Mouse (Mus musculus) neural tube, embryonic 14.5 days (tissue): ENCODE measurements around the gene Fam173a. TPM values are rescaled to one million over a fixed set of nuclear protein-coding genes. Genes with fewer than 3 reads are reported as not detected.

Source experiments
- ATAC-seq: fragments of 200-750 bp; cut with Nextera tagmentation; 2 replicates; pipeline ENCODE4 v1.8.0; 2017; ENCODE audit warnings: low read depth, mild to moderate bottlenecking, moderate TSS enrichment, moderate library complexity
- H3K27ac ChIP-seq: fragments of 300-500 bp; sonication (generic); 2 replicates; pipeline ENCODE4 v1.5.1; 2014; ENCODE audit warnings: low read depth, mild to moderate bottlenecking, control low read depth, low read length, moderate library complexity, mixed read lengths
- H3K27me3 ChIP-seq: fragments of 300-500 bp; sonication (generic); 2 replicates; pipeline ENCODE4 v1.6.1; 2014; ENCODE audit warnings: low read length; ENCODE audit not compliant: control insufficient read depth, insufficient read depth
- H3K36me3 ChIP-seq: fragments of 300-500 bp; sonication (generic); 2 replicates; pipeline ENCODE4 v1.6.1; 2014; ENCODE audit warnings: low read length, mixed read lengths; ENCODE audit not compliant: control insufficient read depth, insufficient read depth
- H3K4me1 ChIP-seq: fragments of 300-500 bp; sonication (generic); 2 replicates; pipeline ENCODE4 v1.6.1; 2014; ENCODE audit warnings: low read length; ENCODE audit not compliant: control insufficient read depth, insufficient read depth
- H3K4me2 ChIP-seq: fragments of 300-500 bp; sonication (generic); 2 replicates; pipeline ENCODE4 v1.6.1; 2014; ENCODE audit warnings: mild to moderate bottlenecking, low read depth, low read length, control low read depth
- H3K4me3 ChIP-seq: fragments of 300-500 bp; sonication (generic); 2 replicates; pipeline ENCODE4 v1.5.1; 2014; ENCODE audit warnings: low read depth, low read length, control low read depth, mixed read lengths
- H3K9ac ChIP-seq: fragments of 300-500 bp; sonication (generic); replicated peaks from 2 replicates; pipeline ENCODE4 v1.6.1; 2014; ENCODE audit warnings: low read depth, mild to moderate bottlenecking, control low read depth, low read length, mixed read lengths
- H3K9me3 ChIP-seq: fragments of 300-500 bp; sonication (generic); 2 replicates; pipeline ENCODE4 v1.6.1; 2016; ENCODE audit warnings: low read length; ENCODE audit not compliant: control insufficient read depth
- WGBS: fragments of 180-500 bp; shearing (Covaris S2); extraction: QIAGEN DNeasy Blood & Tissue Kit; methylation state at CpG from one replicate; pipeline ENCODE4 v1.1.7; 2014; 5-methylcytosine and 5-hydroxymethylcytosine counted together
- polyA plus RNA-seq: library from polyadenylated mRNA; unstranded; fragments of >200 nt; fragmentation: Nextera tagmentation; extraction: Ambion mirVana; gene quantifications from 2 replicates; pipeline ENCODE4 v1.2.1, GENCODE M21; 2014

Gene Fam173a
- polyA plus RNA-seq, 1 experiment from 2014 or later: 88.4 TPM

DNA sequence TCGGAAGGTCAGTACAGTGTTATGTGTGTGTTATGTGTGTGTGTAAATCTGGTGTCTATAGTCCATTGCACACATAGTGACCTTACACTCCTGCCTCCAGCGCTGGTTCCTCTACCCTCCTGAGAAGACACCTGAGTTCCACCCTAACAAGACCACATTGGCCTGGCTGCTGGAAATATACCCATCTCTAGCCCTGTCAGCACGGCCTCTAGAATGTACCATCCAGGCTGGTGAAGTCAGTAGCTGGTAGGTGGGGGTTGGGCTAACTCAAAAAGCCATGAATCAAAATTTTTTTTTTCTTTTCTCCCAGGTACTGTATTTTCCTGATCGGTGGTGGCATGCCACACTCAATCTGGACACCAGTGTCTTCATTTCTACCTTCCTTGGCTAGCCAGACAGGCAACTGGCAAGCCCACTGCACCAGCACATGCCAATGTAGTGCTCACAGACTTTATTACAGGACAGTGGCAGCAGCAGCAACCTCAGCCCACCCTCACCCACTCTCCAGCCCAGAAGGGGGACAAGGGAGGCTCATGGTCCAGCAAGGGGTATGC is 37.6 kb upstream of the Fam173a start:
- no peak overlapping the region for H3K9ac ChIP-seq
- WGBS: 91% methylated on average over 4 of the region's 4 CpGs
- no peak for ATAC-seq
- H3K27ac ChIP-seq: no peak overlapping the region
- H3K9me3 ChIP-seq: no peaks in the 10 kb centered on the region
- peaks cover 59% of the 10 kb centered on the region for H3K4me1 ChIP-seq
- H3K36me3 ChIP-seq: peaks cover 20% of the 10 kb centered on the region
- H3K4me2 ChIP-seq: peak overlapping the region; percentile 96
- H3K4me3 ChIP-seq: peak overlapping the region; percentile 59; the same call in 1 of the 2 replicates
- H3K27me3 ChIP-seq: no peaks in the 10 kb centered on the region

DNA sequence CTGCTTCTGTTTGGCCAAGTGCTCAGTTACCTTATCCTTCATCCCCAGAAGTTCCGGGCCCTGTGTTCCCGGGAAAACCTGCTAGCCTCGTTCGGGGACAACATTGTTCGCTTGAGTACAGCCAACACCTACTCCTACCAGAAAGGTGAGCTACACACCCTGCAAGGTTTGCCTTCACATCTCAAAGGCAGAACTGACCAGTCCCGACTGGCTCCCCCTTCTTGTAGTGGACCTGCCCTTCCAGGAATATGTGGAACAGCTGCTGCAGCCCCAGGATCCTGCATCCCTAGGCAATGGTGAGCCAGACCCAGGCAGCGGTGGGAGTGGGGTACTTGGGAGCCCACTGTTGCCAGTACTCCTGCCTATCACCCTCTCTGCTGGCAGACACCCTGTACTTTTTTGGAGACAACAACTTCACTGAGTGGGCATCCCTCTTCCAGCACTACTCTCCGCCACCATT is 36.9 kb upstream of the Fam173a start:
- peaks cover 20% of the 10 kb centered on the region for H3K36me3 ChIP-seq
- ATAC-seq: no peak
- H3K27ac ChIP-seq: peak overlapping the region; percentile 86
- H3K4me3 ChIP-seq: peak overlapping the region; percentile 59
- peaks cover 58% of the 10 kb centered on the region for H3K4me1 ChIP-seq
- H3K9ac ChIP-seq: peak overlapping the region; percentile 74
- H3K4me2 ChIP-seq: peak overlapping the region; percentile 96
- H3K27me3 ChIP-seq: no peaks in the 10 kb centered on the region
- H3K9me3 ChIP-seq: no peaks in the 10 kb centered on the region
- WGBS: 42% methylated on average over 8 of the region's 8 CpGs

DNA sequence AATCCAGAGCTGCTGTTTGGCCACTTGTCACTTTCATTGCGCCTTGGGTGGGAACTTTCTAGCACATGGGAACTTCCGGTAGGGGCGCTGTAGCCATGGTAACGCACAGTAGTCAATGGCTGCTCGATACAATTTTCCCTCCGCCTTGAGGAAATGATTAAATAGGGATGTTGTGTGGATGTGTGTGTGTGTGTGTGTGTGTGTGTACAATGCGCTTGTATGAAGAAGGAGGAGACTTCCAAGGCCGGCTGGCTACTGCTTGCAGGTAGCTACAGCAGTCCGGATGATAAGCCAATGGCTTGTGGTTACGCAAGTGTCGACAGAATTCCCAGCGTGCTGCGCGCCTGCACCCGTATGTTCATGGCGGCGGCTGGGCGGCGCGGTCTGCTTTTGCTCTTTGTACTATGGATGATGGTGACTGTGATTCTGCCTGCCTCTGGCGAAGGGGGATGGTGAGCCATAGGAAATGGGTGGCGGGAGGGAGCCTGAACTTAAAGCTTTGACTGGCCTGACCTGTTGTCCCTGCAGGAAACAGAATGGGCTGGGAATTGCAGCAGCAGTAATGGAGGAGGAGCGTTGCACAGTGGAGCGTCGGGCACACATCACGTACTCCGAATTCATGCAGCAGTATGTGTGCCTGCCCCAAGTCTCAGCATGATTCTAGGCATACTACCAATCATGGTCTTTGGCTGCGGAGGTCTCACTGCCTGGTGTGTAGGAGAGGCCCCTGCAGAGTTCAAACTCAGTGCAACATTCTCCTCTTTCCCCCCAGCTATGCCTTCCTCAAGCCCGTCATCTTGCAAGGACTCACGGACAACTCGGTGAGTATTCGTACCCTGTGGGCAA is 36.2 kb upstream of the Fam173a start, which contains the start of gene Jmjd8:
Gene Jmjd8, plus strand, starts transcription at position 156 of the 846 bp plus-strand sequence.
- peak; percentile 48; the same call in 1 of the 2 replicates for ATAC-seq
- H3K4me2 ChIP-seq: peak within 1 kb of the TSS; percentile 96
- 3% methylated on average over 32 of the region's 32 CpGs for WGBS
- no peaks in the 10 kb centered on the region for H3K9me3 ChIP-seq
- H3K27ac ChIP-seq: peak within 1 kb of the TSS; percentile 86
- peak within 1 kb of the TSS; percentile 59 for H3K4me3 ChIP-seq
- H3K27me3 ChIP-seq: no peaks in the 10 kb centered on the region
- peaks cover 20% of the 10 kb centered on the region for H3K36me3 ChIP-seq
- peaks cover 58% of the 10 kb centered on the region for H3K4me1 ChIP-seq
- H3K9ac ChIP-seq: peak within 1 kb of the TSS; percentile 74

DNA sequence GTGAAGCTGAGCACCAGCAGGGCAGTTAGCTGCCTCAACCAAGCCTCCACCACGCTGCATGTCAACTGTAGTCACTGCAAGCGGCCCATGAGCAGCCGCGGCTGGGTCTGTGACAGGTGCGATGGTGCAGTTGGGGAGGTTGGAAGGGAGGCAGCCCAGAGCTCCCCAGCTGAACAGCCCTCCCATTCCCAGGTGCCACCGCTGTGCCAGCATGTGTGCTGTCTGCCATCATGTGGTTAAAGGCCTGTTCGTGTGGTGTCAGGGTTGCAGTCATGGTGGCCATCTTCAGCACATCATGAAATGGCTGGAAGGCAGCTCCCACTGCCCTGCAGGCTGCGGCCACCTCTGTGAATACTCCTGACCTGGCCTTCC is 35.5 kb upstream of the Fam173a start:
- H3K27ac ChIP-seq: peak overlapping the region; percentile 86
- peaks cover 54% of the 10 kb centered on the region for H3K4me1 ChIP-seq
- peak overlapping the region; percentile 96 for H3K4me2 ChIP-seq
- 85% methylated on average over 8 of the region's 8 CpGs for WGBS
- no peaks in the 10 kb centered on the region for H3K9me3 ChIP-seq
- ATAC-seq: no peak
- no peaks in the 10 kb centered on the region for H3K27me3 ChIP-seq
- peak overlapping the region; percentile 59 for H3K4me3 ChIP-seq
- H3K9ac ChIP-seq: peak overlapping the region; percentile 37
- peaks cover 20% of the 10 kb centered on the region for H3K36me3 ChIP-seq

DNA sequence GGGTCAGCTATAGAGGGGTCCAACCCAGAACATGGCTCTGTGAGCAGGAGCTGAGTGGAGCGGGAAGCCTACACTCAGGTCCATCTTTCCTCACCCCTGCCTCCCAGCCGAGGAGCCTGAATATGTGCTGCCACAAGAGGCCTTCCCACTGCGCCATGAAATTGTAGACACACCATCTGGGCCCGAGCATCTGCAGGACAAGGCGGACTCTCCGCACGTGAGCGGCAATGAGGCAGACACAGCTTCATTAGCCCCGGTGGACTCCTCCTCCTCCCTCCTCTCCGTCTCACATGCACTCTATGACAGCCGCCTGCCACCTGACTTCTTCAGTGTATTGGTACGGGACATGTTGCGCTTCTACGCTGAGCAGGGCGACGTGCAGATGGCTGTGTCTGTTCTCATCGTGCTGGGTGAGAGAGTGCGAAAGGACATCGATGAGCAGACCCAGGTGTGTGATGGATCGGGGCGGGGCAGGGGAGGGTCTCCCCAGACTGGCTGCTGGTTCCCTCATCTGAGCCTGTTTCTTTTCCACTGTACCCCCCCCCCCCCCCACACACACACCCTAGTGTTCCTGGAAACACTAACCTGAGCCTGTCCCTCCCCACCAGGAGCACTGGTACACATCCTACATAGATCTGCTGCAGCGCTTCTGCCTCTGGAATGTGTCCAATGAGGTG is 35.0 kb upstream of the Fam173a start:
- H3K27me3 ChIP-seq: no peaks in the 10 kb centered on the region
- H3K4me1 ChIP-seq: peaks cover 54% of the 10 kb centered on the region
- H3K9me3 ChIP-seq: no peaks in the 10 kb centered on the region
- 85% methylated on average over 22 of the region's 22 CpGs for WGBS
- H3K27ac ChIP-seq: no peak overlapping the region
- H3K36me3 ChIP-seq: peaks cover 20% of the 10 kb centered on the region
- H3K4me3 ChIP-seq: no peak overlapping the region
- no peak for ATAC-seq
- peak overlapping the region; percentile 96; the same call in 1 of the 2 replicates for H3K4me2 ChIP-seq
- peak overlapping the region; percentile 37 for H3K9ac ChIP-seq

DNA sequence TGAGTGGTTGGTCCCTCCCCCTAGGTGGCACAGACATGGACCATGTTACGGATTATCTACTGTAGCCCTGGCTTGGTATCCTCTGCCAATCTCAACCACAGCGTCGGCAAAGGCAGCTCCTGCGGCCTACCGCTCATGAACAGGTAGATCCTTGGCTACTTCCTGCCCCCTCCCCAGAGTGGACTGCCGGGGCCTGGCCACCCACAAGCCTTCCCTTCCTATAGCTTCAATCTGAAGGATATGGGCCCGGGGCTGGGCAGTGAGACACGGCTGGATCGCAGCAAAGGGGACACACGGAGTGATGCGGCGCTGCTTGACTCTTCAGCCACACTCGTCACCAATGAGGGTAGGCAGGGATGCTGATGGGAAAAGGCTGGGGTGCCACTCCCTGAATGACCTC is 34.3 kb upstream of the Fam173a start:
- no peak overlapping the region for H3K4me2 ChIP-seq
- ATAC-seq: no peak
- no peaks in the 10 kb centered on the region for H3K9me3 ChIP-seq
- H3K36me3 ChIP-seq: peaks cover 20% of the 10 kb centered on the region
- no peak overlapping the region for H3K4me3 ChIP-seq
- 96% methylated on average over 13 of the region's 13 CpGs for WGBS
- H3K27me3 ChIP-seq: no peaks in the 10 kb centered on the region
- peaks cover 53% of the 10 kb centered on the region for H3K4me1 ChIP-seq
- H3K27ac ChIP-seq: no peak overlapping the region
- no peak overlapping the region for H3K9ac ChIP-seq

DNA sequence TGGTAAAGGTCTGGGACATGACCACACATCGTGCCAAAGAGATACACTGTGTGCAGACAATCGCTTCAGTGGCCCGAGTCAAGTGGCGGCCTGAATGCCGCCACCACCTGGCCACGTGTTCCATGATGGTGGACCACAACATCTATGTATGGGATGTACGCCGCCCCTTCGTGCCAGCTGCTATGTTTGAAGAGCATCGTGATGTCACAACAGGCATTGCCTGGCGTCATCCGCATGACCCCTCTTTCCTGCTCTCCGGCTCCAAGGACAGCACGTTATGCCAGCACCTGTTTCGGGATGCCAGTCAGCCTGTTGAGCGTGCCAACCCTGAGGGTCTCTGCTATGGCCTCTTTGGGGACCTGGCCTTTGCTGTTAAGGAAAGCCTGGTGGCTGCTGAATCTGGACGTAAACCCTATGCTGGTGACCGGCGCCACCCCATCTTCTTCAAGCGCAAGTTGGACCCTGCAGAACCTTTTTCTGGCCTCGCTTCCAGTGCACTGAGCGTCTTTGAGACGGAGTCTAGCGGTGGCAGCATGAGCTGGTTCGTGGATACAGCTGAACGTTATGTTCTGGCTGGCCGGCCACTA is 33.4 kb upstream of the Fam173a start:
- Histone ChIP-seq H3K4me3 (no peak overlapping the region), H3K36me3 (peaks cover 15% of the 10 kb centered on the region)

DNA sequence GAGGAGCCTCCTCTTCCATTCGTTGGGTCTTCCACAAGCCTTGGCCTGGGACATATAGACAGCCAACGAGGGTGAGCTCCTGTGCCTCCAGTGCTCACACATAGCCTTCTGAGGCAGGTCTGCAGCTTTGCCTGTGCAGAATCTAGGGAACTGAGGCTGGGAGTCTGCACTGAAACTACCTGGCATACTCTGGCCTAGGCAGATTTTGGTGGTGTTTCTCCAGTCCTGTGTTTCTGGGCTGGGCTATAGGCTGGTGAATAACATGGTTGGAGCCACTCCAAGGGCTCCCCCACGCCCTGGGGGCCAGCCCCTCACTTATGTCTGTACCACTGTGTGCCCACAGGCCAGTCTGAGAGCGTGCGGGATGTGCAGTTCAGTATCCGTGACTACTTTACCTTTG is 32.6 kb upstream of the Fam173a start:
- Histone ChIP-seq H3K27ac (no peak overlapping the region), H3K4me1 (peaks cover 37% of the 10 kb centered on the region)

More for the DNA sequence above, 33.4 kb upstream of the Fam173a start:
- 94% methylated on average over 27 of the region's 27 CpGs for WGBS
- no peaks in the 10 kb centered on the region for H3K9me3 ChIP-seq
- no peak for ATAC-seq
- H3K27ac ChIP-seq: no peak overlapping the region
- H3K27me3 ChIP-seq: no peaks in the 10 kb centered on the region
- H3K4me1 ChIP-seq: peaks cover 44% of the 10 kb centered on the region
- no peak overlapping the region for H3K4me2 ChIP-seq
- no peak overlapping the region for H3K9ac ChIP-seq

More for the DNA sequence above, 32.6 kb upstream of the Fam173a start:
- 91% methylated on average over 6 of the region's 6 CpGs for WGBS
- Histone ChIP-seq H3K9me3 (no peaks in the 10 kb centered on the region), H3K4me3 (no peak overlapping the region), H3K27me3 (no peaks in the 10 kb centered on the region), H3K4me2 (no peak overlapping the region), H3K9ac (no peak overlapping the region), H3K36me3 (peaks cover 8% of the 10 kb centered on the region)
- ATAC-seq: no peak
